9 mouse cellular contexts compared by ENCODE assay signal in the genomic region with DNA sequence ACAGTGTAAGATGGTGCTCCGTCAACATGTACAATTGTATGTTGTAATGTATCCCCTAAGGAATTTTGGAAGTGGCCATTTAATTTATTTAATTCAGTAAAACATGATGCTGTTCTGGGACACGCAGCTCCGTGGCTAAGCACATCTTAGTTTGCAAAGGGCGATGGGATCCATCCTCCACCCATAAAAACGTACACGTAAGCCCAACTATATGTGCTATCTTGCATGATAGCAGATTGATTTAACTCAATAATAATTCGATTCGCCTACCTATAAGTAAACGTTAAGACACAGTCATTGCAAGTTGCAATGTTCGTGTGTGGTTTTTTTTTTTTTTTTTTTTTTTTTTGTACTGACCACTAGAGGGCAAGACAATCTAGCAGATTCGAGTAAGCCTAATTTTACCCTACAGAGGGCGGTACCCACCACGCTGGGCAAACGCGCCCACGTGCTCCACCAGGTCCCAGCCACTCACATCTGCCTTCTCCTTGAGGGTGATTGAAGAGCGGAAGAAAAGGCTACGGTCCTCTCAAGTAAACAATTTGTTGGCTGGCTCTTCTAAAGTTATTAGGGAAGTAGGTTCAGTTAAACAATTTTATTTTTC.
DNase-seq lines count a peak whose midpoint lies in the region; ATAC-seq and TF ChIP-seq lines count a peak whose summit lies in the region.
"Had no signal": no experiment of that assay in that cellular context is flagged by ENCODE, and none has a peak within 500 bp of the region (broad histone marks: within the 10 kb centered on the region; RNA-seq: fewer than 3 reads in every experiment).

No protein-coding gene starts in this region.

- WGBS in spleen, adult 2 months = 32% methylated on average over 18 of the region's 18 CpGs
- WGBS in embryonic facial prominence, embryonic 10.5 days = 33% methylated on average over 18 of the region's 18 CpGs
- 29% methylated on average over 18 of the region's 18 CpGs for WGBS in heart, adult 2 months
- WGBS in midbrain, embryonic 12.5 days = 37% methylated on average over 18 of the region's 18 CpGs

- peak; percentile 87 for ATAC-seq in midbrain, embryonic 12.5 days (ENCODE audit: low FRiP score, low read depth)

- H3K4me1 ChIP-seq in spleen, adult 2 months (ENCODE audit: control insufficient read depth, insufficient read depth, insufficient read length) = no peaks in the 10 kb centered on the region
- H3K4me1 ChIP-seq in embryonic facial prominence, embryonic 10.5 days = peaks cover 9% of the 10 kb centered on the region
- no peaks in the 10 kb centered on the region for H3K4me1 ChIP-seq in heart, adult 2 months (ENCODE audit: control insufficient read depth, insufficient read depth, low read length)
- no peaks in the 10 kb centered on the region for H3K4me1 ChIP-seq in midbrain, embryonic 12.5 days

- H3K27me3 ChIP-seq in spleen, adult 2 months (ENCODE audit: control insufficient read depth, insufficient read depth, low read length) = no peaks in the 10 kb centered on the region
- H3K27me3 ChIP-seq in embryonic facial prominence, embryonic 10.5 days (replicated peaks; ENCODE audit: low read depth, poor library complexity, severe bottlenecking) = no peaks in the 10 kb centered on the region
- H3K27me3 ChIP-seq in heart, adult 2 months (ENCODE audit: control insufficient read depth, insufficient read depth, low read length) = no peaks in the 10 kb centered on the region
- H3K27me3 ChIP-seq in midbrain, embryonic 12.5 days = no peaks in the 10 kb centered on the region
- H3K27me3 ChIP-seq: CH12.LX had no signal

- intact Hi-C loops in heart, adult 2 months (cut with DNase I) = loop anchor here (10.0 kb wide), 1 partner anchor 270 kb away; no protein-coding TSS in a partner anchor
- intact Hi-C loops in left cerebral cortex, postnatal 4 days (cut with DNase I) = loop anchor here (10.0 kb wide), 1 partner anchor 800 kb away; no protein-coding TSS in a partner anchor

- no peaks in the 10 kb centered on the region for H3K9me3 ChIP-seq in embryonic facial prominence, embryonic 10.5 days
- no peaks in the 10 kb centered on the region for H3K9me3 ChIP-seq in midbrain, embryonic 12.5 days

- no peak overlapping the region for H3K9ac ChIP-seq in heart, adult 2 months (ENCODE audit: low read depth, low read length)
- no peak overlapping the region for H3K9ac ChIP-seq in midbrain, embryonic 12.5 days (replicated peaks)

- TF ChIP-seq CTCF in spleen, adult 2 months (IDR thresholded peaks at IDR 0.05; ENCODE audit: extremely low read depth, insufficient read depth, insufficient read length, insufficient replicate concordance) = peak; percentile 10; the same call in 1 of the 2 replicates
- TF ChIP-seq CTCF in heart, adult 2 months (IDR thresholded peaks at IDR 0.05) = peak; percentile 67

- TF ChIP-seq POLR2A in spleen, adult 2 months (IDR thresholded peaks at IDR 0.05; ENCODE audit: low read depth, low read length) = no peak
- no peak for TF ChIP-seq POLR2A in heart, adult 2 months (IDR thresholded peaks at IDR 0.05; ENCODE audit: insufficient read depth, low read depth, low read length)

- TF ChIP-seq EP300 in heart, adult 2 months (IDR thresholded peaks at IDR 0.05; ENCODE audit: insufficient read depth, low read depth, low read length) = no peak

- no peak for DNase-seq in spleen, adult 2 months (ENCODE audit: low read depth in 1 of 2, low spot score in 2 of 2)
- no peak for DNase-seq in spleen, adult 12 weeks (ENCODE audit: low spot score)
- peak; percentile 84 for DNase-seq in embryonic facial prominence, embryonic 10.5 days (ENCODE audit: low spot score)
- peak; percentile 21 to 39 for DNase-seq in heart, adult 2 months
- peak; percentile 84 for DNase-seq in kidney, adult 9 months
- peak; percentile 76 for DNase-seq in left cerebral cortex, postnatal 4 days
- peak; percentile 38 for DNase-seq in skeletal muscle tissue, adult 2 months (ENCODE audit: low read depth, low spot score)

- H3K27ac ChIP-seq in spleen, adult 2 months (ENCODE audit: insufficient read depth, low read length) = no peak overlapping the region
- H3K27ac ChIP-seq in embryonic facial prominence, embryonic 10.5 days (replicated peaks) = peak overlapping the region; percentile 66
- no peak overlapping the region for H3K27ac ChIP-seq in heart, adult 2 months
- no peak overlapping the region for H3K27ac ChIP-seq in midbrain, embryonic 12.5 days (replicated peaks)

- H3K4me3 ChIP-seq in spleen, adult 2 months (ENCODE audit: extremely low read depth, insufficient read depth, insufficient read length) = no peak overlapping the region
- no peak overlapping the region for H3K4me3 ChIP-seq in embryonic facial prominence, embryonic 10.5 days
- H3K4me3 ChIP-seq in heart, adult 2 months = no peak overlapping the region
- no peak overlapping the region for H3K4me3 ChIP-seq in midbrain, embryonic 12.5 days

- H3K79me2 ChIP-seq in heart, adult 2 months (replicated peaks; ENCODE audit: control insufficient read depth, insufficient read depth, low read length) = no peaks in the 10 kb centered on the region

- no peak overlapping the region for H3K4me2 ChIP-seq in midbrain, embryonic 12.5 days (replicated peaks)

- H3K36me3 ChIP-seq in spleen, adult 2 months (ENCODE audit: control insufficient read depth, insufficient read depth, low read length) = no peaks in the 10 kb centered on the region
- H3K36me3 ChIP-seq in embryonic facial prominence, embryonic 10.5 days (replicated peaks) = no peaks in the 10 kb centered on the region
- H3K36me3 ChIP-seq in heart, adult 2 months (ENCODE audit: control insufficient read depth, insufficient read depth, low read length) = no peaks in the 10 kb centered on the region
- no peaks in the 10 kb centered on the region for H3K36me3 ChIP-seq in midbrain, embryonic 12.5 days

Comparison
In these comparisons a context has a peak if more than half of its experiments do, and no peak if none do; other contexts are left out.
1. DNase-seq: peak in embryonic facial prominence, embryonic 10.5 days (single experiment), heart, adult 2 months (2 of 2), kidney, adult 9 months (single experiment), left cerebral cortex, postnatal 4 days (single experiment) and skeletal muscle tissue, adult 2 months (single experiment); none in spleen, adult 2 months (0 of 2) and spleen, adult 12 weeks (single experiment).